Mouse (Mus musculus): ENCODE results near the gene Elf2.

- TF ChIP-seq MAX (IDR thresholded peaks at IDR 0.05; ENCODE audit: low read depth) (no peak), E2F4 (IDR thresholded peaks at IDR 0.05; ENCODE audit: insufficient read depth) (no peak), POLR2A (IDR thresholded peaks at IDR 0.05; ENCODE audit: insufficient read length, low read depth) (no peak), TCF3 (IDR thresholded peaks at IDR 0.05; ENCODE audit: insufficient read length, low read depth) (no peak), TCF12 (IDR thresholded peaks at IDR 0.05; ENCODE audit: insufficient read depth, poor library complexity, severe bottlenecking) (no peak), MYOG (IDR thresholded peaks at IDR 0.05; ENCODE audit: control insufficient read depth in 1 of 3, insufficient read depth in 1 of 3, insufficient read length in 2 of 3, low read depth in 2 of 3) (no peak), SRF (IDR thresholded peaks at IDR 0.05; ENCODE audit: control insufficient read depth, insufficient read length, low read depth) (no peak)
Observed at GRCm38 (mm10) chr3:51373544-51373943, 33.1 kb upstream of the Elf2 start.
